Mouse (Mus musculus) liver, embryonic 16.5 days (tissue): ENCODE results near the gene Gpatch8. TPM values are rescaled to one million over a fixed set of nuclear protein-coding genes. Genes with fewer than 3 reads are reported as not detected.
"Not testable (repeated sequence)": the region's sequence is repeated elsewhere in the genome, so short reads cannot be mapped to it uniquely, and the experiment has no call there.

Experiments used
- ATAC-seq: fragments of 200-750 bp; cut with Nextera tagmentation; 2 replicates; pipeline ENCODE4 v1.8.0; 2017; ENCODE audit warnings: low read depth, mild to moderate bottlenecking, moderate number of reproducible peaks, moderate library complexity
- H3K27ac ChIP-seq: fragments of 300-500 bp; sonication (generic); 2 replicates; pipeline ENCODE4 v1.5.1; 2014; ENCODE audit warnings: mild to moderate bottlenecking, low read length
- H3K27me3 ChIP-seq: fragments of 300-500 bp; sonication (generic); 2 replicates; pipeline ENCODE4 v1.6.1; 2014; ENCODE audit warnings: low read depth, low read length, mixed read lengths; ENCODE audit not compliant: control insufficient read depth, insufficient read depth
- H3K36me3 ChIP-seq: fragments of 300-500 bp; sonication (generic); 2 replicates; pipeline ENCODE4 v1.6.1; 2014; ENCODE audit warnings: mild to moderate bottlenecking; ENCODE audit not compliant: control insufficient read depth, insufficient read depth
- H3K4me1 ChIP-seq: fragments of 300-500 bp; sonication (generic); 2 replicates; pipeline ENCODE4 v1.6.1; 2014; ENCODE audit warnings: low read depth, low read length, mixed read lengths; ENCODE audit not compliant: control insufficient read depth
- H3K4me2 ChIP-seq: fragments of 300-500 bp; sonication (generic); 2 replicates; pipeline ENCODE4 v1.6.1; 2014; ENCODE audit warnings: low read depth, low read length, mixed read lengths
- H3K4me3 ChIP-seq: fragments of 300-500 bp; sonication (generic); 2 replicates; pipeline ENCODE4 v1.5.1; 2014; ENCODE audit warnings: low read depth, mild to moderate bottlenecking, low read length
- H3K9ac ChIP-seq: fragments of 300-500 bp; sonication (generic); 2 replicates; pipeline ENCODE4 v1.6.1; 2014; ENCODE audit warnings: low read depth, low read length
- H3K9me3 ChIP-seq: fragments of 300-500 bp; sonication (generic); replicated peaks from 2 replicates; pipeline ENCODE4 v1.6.1; 2016; ENCODE audit warnings: low read length; ENCODE audit not compliant: control insufficient read depth
- WGBS: fragments of 180-500 bp; shearing (Covaris S2); extraction: QIAGEN DNeasy Blood & Tissue Kit; methylation state at CpG from one replicate; pipeline ENCODE4 v1.1.7; 2014; ENCODE audit not compliant: insufficient replicate concordance; 5-methylcytosine and 5-hydroxymethylcytosine counted together
- polyA plus RNA-seq: library from polyadenylated mRNA; unstranded; fragments of >200 nt; fragmentation: Nextera tagmentation; extraction: Ambion mirVana; gene quantifications from 2 replicates; pipeline ENCODE4 v1.2.1, GENCODE M21; 2015

Gpatch8 gene
- polyA plus RNA-seq, 1 experiment from 2014 or later, result 18.6 TPM

- not testable (repeated sequence) for H3K9ac ChIP-seq, H3K4me3 ChIP-seq, H3K4me1 ChIP-seq, ATAC-seq, H3K36me3 ChIP-seq, H3K27me3 ChIP-seq, H3K27ac ChIP-seq, H3K9me3 ChIP-seq, H3K4me2 ChIP-seq
These were observed 15.9 kb downstream of the Gpatch8 start for GRCm38 (mm10) chr11:102540286-102540685.

GRCm38 (mm10) chr11:102539690-102540089, 16.5 kb downstream of the Gpatch8 start:
- H3K9ac ChIP-seq, result no peak overlapping the region

GRCm38 (mm10) chr11:102536210-102536609, 20.0 kb downstream of the Gpatch8 start:
- ATAC-seq, result no peak
- no peak overlapping the region for H3K27ac ChIP-seq

More at GRCm38 (mm10) chr11:102539690-102540089, 16.5 kb downstream of the Gpatch8 start:
- Histone ChIP-seq H3K4me2 (no peak overlapping the region), H3K4me1 (peaks cover 7% of the 10 kb centered on the region), H3K27ac (no peak overlapping the region), H3K36me3 (peaks cover 3% of the 10 kb centered on the region), H3K27me3 (no peaks in the 10 kb centered on the region), H3K4me3 (no peak overlapping the region), H3K9me3 (no peaks in the 10 kb centered on the region)
- WGBS, result 75% methylated on average over 1 of the region's 1 CpGs
- no peak for ATAC-seq

GRCm38 (mm10) chr11:102534078-102534477, 22.1 kb downstream of the Gpatch8 start:
- no peak overlapping the region for H3K4me3 ChIP-seq
- no peaks in the 10 kb centered on the region for H3K9me3 ChIP-seq
- no peak overlapping the region for H3K4me2 ChIP-seq
- H3K27ac ChIP-seq, result no peak overlapping the region
- WGBS, result 60% methylated on average over 2 of the region's 2 CpGs
- H3K4me1 ChIP-seq, result no peaks in the 10 kb centered on the region
- H3K36me3 ChIP-seq, result peaks cover 3% of the 10 kb centered on the region
- H3K9ac ChIP-seq, result no peak overlapping the region
- H3K27me3 ChIP-seq, result no peaks in the 10 kb centered on the region
- ATAC-seq, result no peak

More at GRCm38 (mm10) chr11:102536210-102536609, 20.0 kb downstream of the Gpatch8 start:
- Histone ChIP-seq H3K4me1 (no peaks in the 10 kb centered on the region), H3K4me3 (no peak overlapping the region), H3K4me2 (no peak overlapping the region), H3K9me3 (no peaks in the 10 kb centered on the region), H3K9ac (no peak overlapping the region), H3K36me3 (peaks cover 3% of the 10 kb centered on the region), H3K27me3 (no peaks in the 10 kb centered on the region)
- whole genome bisulfite sequencing, result 73% methylated on average over 3 of the region's 3 CpGs

GRCm38 (mm10) chr11:102531425-102531824, 24.8 kb downstream of the Gpatch8 start:
- Histone ChIP-seq H3K9me3 (no peaks in the 10 kb centered on the region), H3K4me3 (no peak overlapping the region), H3K9ac (no peak overlapping the region), H3K4me2 (no peak overlapping the region), H3K36me3 (no peaks in the 10 kb centered on the region; the same call in none of the 2 replicates), H3K27ac (no peak overlapping the region), H3K27me3 (no peaks in the 10 kb centered on the region), H3K4me1 (no peaks in the 10 kb centered on the region)
- no peak for ATAC-seq
- 73% methylated on average over 5 of the region's 5 CpGs for WGBS

- Histone ChIP-seq H3K4me2 (no peak overlapping the region), H3K27ac (no peak overlapping the region)
- 85% methylated on average over 1 of the region's 1 CpGs for WGBS
These were observed 41.3 kb downstream of the Gpatch8 start for GRCm38 (mm10) chr11:102514793-102515424.

GRCm38 (mm10) chr11:102510226-102510625, 46.0 kb downstream of the Gpatch8 start:
- Histone ChIP-seq H3K9me3 (no peaks in the 10 kb centered on the region), H3K9ac (no peak overlapping the region), H3K4me3 (no peak overlapping the region), H3K27ac (no peak overlapping the region), H3K4me1 (no peaks in the 10 kb centered on the region), H3K27me3 (no peaks in the 10 kb centered on the region), H3K4me2 (no peak overlapping the region), H3K36me3 (peaks cover 7% of the 10 kb centered on the region)
- 76% methylated on average over 6 of the region's 6 CpGs for WGBS
- no peak for ATAC-seq

More at GRCm38 (mm10) chr11:102514793-102515424, 41.3 kb downstream of the Gpatch8 start:
- Histone ChIP-seq H3K4me1 (no peaks in the 10 kb centered on the region), H3K36me3 (peaks cover 4% of the 10 kb centered on the region), H3K9ac (no peak overlapping the region), H3K27me3 (no peaks in the 10 kb centered on the region), H3K9me3 (no peaks in the 10 kb centered on the region), H3K4me3 (no peak overlapping the region)
- ATAC-seq, result no peak

GRCm38 (mm10) chr11:102496732-102497131, 59.5 kb downstream of the Gpatch8 start:
- H3K4me1 ChIP-seq, result peaks cover 3% of the 10 kb centered on the region
- 56% methylated on average over 2 of the region's 2 CpGs for WGBS
- H3K27me3 ChIP-seq, result no peaks in the 10 kb centered on the region
- no peak overlapping the region for H3K4me2 ChIP-seq
- ATAC-seq, result no peak
- no peak overlapping the region for H3K4me3 ChIP-seq
- H3K27ac ChIP-seq, result no peak overlapping the region
- no peaks in the 10 kb centered on the region for H3K9me3 ChIP-seq
- H3K9ac ChIP-seq, result no peak overlapping the region
- peaks cover 2% of the 10 kb centered on the region for H3K36me3 ChIP-seq

GRCm38 (mm10) chr11:102496206-102496605, 60.0 kb downstream of the Gpatch8 start:
- no peak for ATAC-seq
- 92% methylated on average over 2 of the region's 2 CpGs for WGBS
- Histone ChIP-seq H3K9me3 (no peaks in the 10 kb centered on the region), H3K4me1 (peaks cover 3% of the 10 kb centered on the region), H3K4me2 (no peak overlapping the region), H3K36me3 (peaks cover 2% of the 10 kb centered on the region), H3K4me3 (no peak overlapping the region), H3K27ac (no peak overlapping the region), H3K27me3 (no peaks in the 10 kb centered on the region), H3K9ac (no peak overlapping the region)
